Comparison of ENCODE assay signal across 26 mouse cellular contexts in genomic region chr16:24211588-24211987, GRCm38 (mm10).
DNase-seq lines count a peak whose midpoint lies in the region; ATAC-seq lines count a peak whose summit lies in the region.
"Had no signal": no experiment of that assay in that cellular context is flagged by ENCODE, and none has a peak within 500 bp of the region (broad histone marks: within the 10 kb centered on the region; RNA-seq: fewer than 3 reads in every experiment).

No protein-coding gene starts in this region.

- peaks cover under 1% of the 10 kb centered on the region; the same call in 1 of the 2 replicates for H3K4me1 ChIP-seq in kidney, embryonic 14.5 days (ENCODE audit: control insufficient read depth, insufficient read depth, low read length)
- peaks cover 10% of the 10 kb centered on the region; the same call in 1 of the 2 replicates for H3K4me1 ChIP-seq in kidney, embryonic 16.5 days (ENCODE audit: insufficient read depth, low read length)
- H3K4me1 ChIP-seq: embryonic facial prominence, embryonic 13.5 days; forebrain, embryonic 12.5 days had no signal

- peak; percentile 55; the same call in 1 of the 2 replicates for ATAC-seq in kidney, embryonic 14.5 days (ENCODE audit: low FRiP score, low TSS enrichment)
- ATAC-seq in kidney, embryonic 16.5 days (ENCODE audit: low FRiP score, low TSS enrichment) = peak; percentile 85
- ATAC-seq: CD4-positive, CD25-positive, alpha-beta regulatory T cell, adult 4 months; forebrain, embryonic 14.5 days; forebrain, embryonic 16.5 days had no signal

- no peaks in the 10 kb centered on the region for H3K9me3 ChIP-seq in kidney, embryonic 14.5 days (ENCODE audit: control insufficient read depth, low read length)
- no peaks in the 10 kb centered on the region for H3K9me3 ChIP-seq in kidney, embryonic 16.5 days (ENCODE audit: low read length)
- H3K9me3 ChIP-seq: embryonic facial prominence, embryonic 13.5 days; embryonic facial prominence, embryonic 15.5 days; forebrain, embryonic 10.5 days; forebrain, embryonic 12.5 days had no signal

- H3K36me3 ChIP-seq in kidney, embryonic 14.5 days (ENCODE audit: control insufficient read depth, insufficient read depth, low read length) = no peaks in the 10 kb centered on the region
- no peaks in the 10 kb centered on the region for H3K36me3 ChIP-seq in kidney, embryonic 16.5 days (ENCODE audit: insufficient read depth, low read length)
- H3K36me3 ChIP-seq: embryonic facial prominence, embryonic 13.5 days; embryonic facial prominence, embryonic 15.5 days; forebrain, embryonic 10.5 days; forebrain, embryonic 12.5 days; G1E had no signal

- no peaks in the 10 kb centered on the region for H3K27me3 ChIP-seq in kidney, embryonic 14.5 days (ENCODE audit: control insufficient read depth, insufficient read depth, low read length)
- H3K27me3 ChIP-seq in kidney, embryonic 16.5 days (ENCODE audit: insufficient read depth, low read length) = no peaks in the 10 kb centered on the region
- H3K27me3 ChIP-seq: embryonic facial prominence, embryonic 13.5 days; embryonic facial prominence, embryonic 15.5 days; forebrain, embryonic 12.5 days had no signal

- H3K9ac ChIP-seq in kidney, embryonic 14.5 days (ENCODE audit: low read depth, low read length) = no peak overlapping the region
- H3K9ac ChIP-seq in kidney, embryonic 16.5 days (replicated peaks; ENCODE audit: low read length) = no peak overlapping the region
- H3K9ac ChIP-seq: embryonic facial prominence, embryonic 13.5 days; embryonic facial prominence, embryonic 15.5 days; forebrain, embryonic 12.5 days had no signal

- DNase-seq in kidney, postnatal 25 days = no peak
- DNase-seq in kidney, adult 11 months = no peak
- DNase-seq in retina, postnatal 1 day = peak; percentile 24
- DNase-seq in retina, embryonic 14.5 days (ENCODE audit: low spot score) = no peak
- DNase-seq: adrenal gland, adult 2 months; adrenal gland, postnatal 10 days; adrenal gland, postnatal 25 days; B cell, adult 2 months; cerebellum, adult 11 months; cerebellum, adult 18-20 months; cerebellum, adult 8-10 months; cerebellum, adult 9-11 months; cerebellum, postnatal 14 days; cerebellum, postnatal 36 days; embryo, embryonic 11 days had no signal

- no peak overlapping the region for H3K4me3 ChIP-seq in kidney, embryonic 14.5 days (ENCODE audit: low read length)
- no peak overlapping the region for H3K4me3 ChIP-seq in kidney, embryonic 16.5 days (ENCODE audit: low read length)
- H3K4me3 ChIP-seq: embryonic facial prominence, embryonic 13.5 days; embryonic facial prominence, embryonic 15.5 days; erythroblast, embryonic 14.5 days; forebrain, embryonic 10.5 days; forebrain, embryonic 12.5 days had no signal

- no peak overlapping the region for H3K4me2 ChIP-seq in kidney, embryonic 14.5 days (replicated peaks; ENCODE audit: low read depth, low read length)
- no peak overlapping the region for H3K4me2 ChIP-seq in kidney, embryonic 16.5 days (replicated peaks; ENCODE audit: low read depth, low read length)
- H3K4me2 ChIP-seq: embryonic facial prominence, embryonic 13.5 days; embryonic facial prominence, embryonic 15.5 days; forebrain, embryonic 12.5 days had no signal

- 57% methylated on average over 1 of the region's 1 CpGs for WGBS in kidney, embryonic 14.5 days
- WGBS in kidney, embryonic 16.5 days = 32% methylated on average over 1 of the region's 1 CpGs

- no peak overlapping the region for H3K27ac ChIP-seq in kidney, embryonic 14.5 days (ENCODE audit: low read depth, low read length)
- no peak overlapping the region for H3K27ac ChIP-seq in kidney, embryonic 16.5 days (ENCODE audit: low read length)
- H3K27ac ChIP-seq: embryonic facial prominence, embryonic 13.5 days; embryonic facial prominence, embryonic 15.5 days; forebrain, embryonic 10.5 days; forebrain, embryonic 12.5 days had no signal
